Mouse (Mus musculus) MEL (cell line): ENCODE data around the gene Bmp2k. TPM values are rescaled to one million over a fixed set of nuclear protein-coding genes. Genes with fewer than 3 reads are reported as not detected.
A peak's percentile ranks its signal among the peaks of the same experiment; 100 is the strongest.

Source experiments
- DNase-seq: peaks from one replicate; pipeline ENCODE4 v3.0.0; 2011; ENCODE audit warnings: low read depth, low spot score
- H3K27ac ChIP-seq: 2 replicates; pipeline ENCODE4 v1.5.1; 2012; ENCODE audit warnings: low read depth, mild to moderate bottlenecking, control low read depth, low read length, moderate library complexity; ENCODE audit not compliant: control insufficient read depth
- H3K27me3 ChIP-seq, 2 experiments: fragments of 150-350 bp in 1 of 2; sonication (generic) in 1 of 2; 2 replicates each; pipeline ENCODE4 v1.6.1; 2012; ENCODE audit warnings: low read length in 2 of 2, mild to moderate bottlenecking in 2 of 2, improper control_type of control experiment in 1 of 2, moderate library complexity in 1 of 2; ENCODE audit not compliant: insufficient read depth in 2 of 2, control insufficient read depth in 1 of 2
- H3K36me3 ChIP-seq, 2 experiments: 2 replicates each; pipeline ENCODE4 v1.6.1; 2012 to 2014; ENCODE audit warnings: low read length in 2 of 2, improper control_type of control experiment in 1 of 2, inconsistent platforms in 1 of 2, mild to moderate bottlenecking in 1 of 2; ENCODE audit not compliant: insufficient read depth in 2 of 2, control insufficient read depth in 1 of 2
- H3K4me1 ChIP-seq, 2 experiments: fragments of 150-350 bp in 1 of 2; sonication (generic) in 1 of 2; 2 replicates each; pipeline ENCODE4 v1.6.1; 2012; ENCODE audit warnings: low read length in 2 of 2, improper control_type of control experiment in 1 of 2, mild to moderate bottlenecking in 1 of 2; ENCODE audit not compliant: insufficient read depth in 2 of 2, control insufficient read depth in 1 of 2
- H3K4me3 ChIP-seq, 2 experiments: fragments of 150-350 bp in 1 of 2; sonication (generic) in 1 of 2; 2 replicates each; pipeline ENCODE4 v1.5.1; 2012; ENCODE audit warnings: low read depth in 2 of 2, low read length in 2 of 2, mild to moderate bottlenecking in 2 of 2, moderate library complexity in 2 of 2, control low read depth in 1 of 2, improper control_type of control experiment in 1 of 2; ENCODE audit not compliant: control insufficient read depth in 1 of 2, insufficient read depth in 1 of 2
- H3K79me2 ChIP-seq: 2 replicates; pipeline ENCODE4 v1.6.1; 2012; ENCODE audit warnings: mild to moderate bottlenecking, low read length, moderate library complexity; ENCODE audit not compliant: control insufficient read depth, poor library complexity, insufficient read depth
- H3K9ac ChIP-seq: 2 replicates; pipeline ENCODE4 v1.6.1; 2012; ENCODE audit warnings: low read depth, mild to moderate bottlenecking, control low read depth, low read length, moderate library complexity; ENCODE audit not compliant: control insufficient read depth, poor library complexity, severe bottlenecking
- H3K9me3 ChIP-seq: fragments of 150-350 bp; sonication (generic); replicated peaks from 2 replicates; pipeline ENCODE4 v1.6.1; 2012; ENCODE audit warnings: mild to moderate bottlenecking, low read length, improper control_type of control experiment, moderate library complexity; ENCODE audit not compliant: insufficient read depth
- BHLHE40 ChIP-seq: IDR thresholded peaks from 2 replicates; pipeline ENCODE4 v1.6.1; 2012; ENCODE audit warnings: low read depth, mild to moderate bottlenecking, inconsistent platforms, low read length, improper control_type of control experiment, borderline replicate concordance
- EP300 ChIP-seq, 2 experiments: IDR thresholded peaks; 2 replicates each; pipeline ENCODE4 v1.6.1; 2011; ENCODE audit warnings: improper control_type of control experiment in 2 of 2, low read length in 2 of 2, low read depth in 1 of 2, mild to moderate bottlenecking in 1 of 2
- GATA1 ChIP-seq: IDR thresholded peaks from 2 replicates; pipeline ENCODE4 v1.6.1; 2011; ENCODE audit warnings: low read depth, low read length, improper control_type of control experiment
- HCFC1 ChIP-seq: IDR thresholded peaks from 2 replicates; pipeline ENCODE4 v1.6.1; 2012; ENCODE audit warnings: low read depth, mild to moderate bottlenecking, inconsistent platforms, low read length, improper control_type of control experiment, moderate library complexity
- JUND ChIP-seq: IDR thresholded peaks from 2 replicates; pipeline ENCODE4 v1.6.1; 2011; ENCODE audit warnings: low read depth, mild to moderate bottlenecking, improper control_type of control experiment, low read length
- MAFK ChIP-seq: IDR thresholded peaks from 2 replicates; pipeline ENCODE4 v1.6.1; 2011; ENCODE audit warnings: low read depth, mild to moderate bottlenecking, low read length, improper control_type of control experiment, borderline replicate concordance
- MEF2A ChIP-seq: IDR thresholded peaks from 2 replicates; pipeline ENCODE4 v1.6.1; 2014; ENCODE audit warnings: low read depth, mild to moderate bottlenecking, inconsistent platforms, low read length, improper control_type of control experiment; ENCODE audit not compliant: poor library complexity, insufficient replicate concordance, severe bottlenecking; ENCODE audit errors: extremely low read depth
- MXI1 ChIP-seq: IDR thresholded peaks from 2 replicates; pipeline ENCODE4 v1.6.1; 2011; ENCODE audit warnings: mild to moderate bottlenecking, low read depth, low read length, improper control_type of control experiment
- MYB ChIP-seq: IDR thresholded peaks from 2 replicates; pipeline ENCODE4 v1.6.1; 2011; ENCODE audit warnings: mild to moderate bottlenecking, low read depth, low read length, improper control_type of control experiment
- NELFE ChIP-seq: IDR thresholded peaks from 2 replicates; pipeline ENCODE4 v1.6.1; 2011; ENCODE audit warnings: low read depth, low read length, improper control_type of control experiment
- RCOR1 ChIP-seq: IDR thresholded peaks from 2 replicates; pipeline ENCODE4 v1.6.1; 2012; ENCODE audit warnings: low read depth, mild to moderate bottlenecking, inconsistent platforms, low read length, improper control_type of control experiment
- SIN3A ChIP-seq: IDR thresholded peaks from 2 replicates; pipeline ENCODE4 v1.6.1; 2012; ENCODE audit warnings: low read length, improper control_type of control experiment, inconsistent platforms
- TAL1 ChIP-seq: IDR thresholded peaks from 2 replicates; pipeline ENCODE4 v1.6.1; 2012; ENCODE audit warnings: mild to moderate bottlenecking, inconsistent platforms, low read length, moderate library complexity, mixed read lengths
- TCF12 ChIP-seq: IDR thresholded peaks from 2 replicates; pipeline ENCODE4 v1.6.1; 2014; ENCODE audit warnings: low read depth, mild to moderate bottlenecking, inconsistent platforms, low read length, improper control_type of control experiment, moderate library complexity
- ZC3H11A ChIP-seq: IDR thresholded peaks from 2 replicates; pipeline ENCODE4 v1.6.1; 2012; ENCODE audit warnings: low read depth, mild to moderate bottlenecking, inconsistent platforms, low read length, improper control_type of control experiment
- ZMIZ1 ChIP-seq: IDR thresholded peaks from 2 replicates; pipeline ENCODE4 v1.6.1; 2012; ENCODE audit warnings: low read depth, mild to moderate bottlenecking, inconsistent platforms, low read length, improper control_type of control experiment, moderate library complexity
- polyA plus RNA-seq, 2 experiments: library from polyadenylated mRNA; stranded (reverse) in 1 of 2; unstranded in 1 of 2; fragments of >175 nt in 1 of 2; fragments of >200 nt in 1 of 2; gene quantifications; 2 replicates each; pipeline versions ENCODE4 v1.2.1 to v1.2.4; 2012; ENCODE audit warnings: low replicate concordance in 2 of 2, low read depth in 1 of 2; ENCODE audit not compliant: insufficient read length in 2 of 2, insufficient read depth in 1 of 2, missing spikeins in 1 of 2
- total RNA-seq: library from RNA; depleted of rRNA; stranded (reverse); fragments of 300-350 nt; gene quantifications from 2 replicates; pipeline ENCODE4 v1.2.3, GENCODE M21; 2012

Gene Bmp2k
- total and polyA plus RNA-seq, 3 experiments = 10.8 to 16.3 TPM; not detected in 1

GRCm38 (mm10) chr5:97009601-97010335 lies 12.3 kb downstream of the Bmp2k start:
- peaks cover 59% of the 10 kb centered on the region for H3K79me2 ChIP-seq
- H3K36me3 ChIP-seq = peaks cover 0 to 54% of the 10 kb centered on the region in 2 experiments; a peak in 2 of 4 replicates
- H3K4me1 ChIP-seq = peaks cover 12 to 41% of the 10 kb centered on the region in 2 experiments
- peak overlapping the region; percentile 59 for H3K27ac ChIP-seq
- peak overlapping the region; percentile 13 to 41 for H3K4me3 ChIP-seq
- no peaks in the 10 kb centered on the region for H3K9me3 ChIP-seq
- H3K27me3 ChIP-seq = no peaks in the 10 kb centered on the region
- DNase-seq = peak; percentile 59
- peak overlapping the region; percentile 13 for H3K9ac ChIP-seq
- TF ChIP-seq MAFK (no peak), MYB (0 out of 2 replicates have a peak, but pooled peaks have one; percentile 26), HCFC1 (no peak), TCF12 (no peak), GATA1 (0 out of 2 replicates have a peak, but pooled peaks have one; percentile 52), TAL1 (0 out of 2 replicates have a peak, but pooled peaks have one; percentile 9), SIN3A (0 out of 2 replicates have a peak, but pooled peaks have one; percentile 15), EP300 (IDR thresholded peaks at IDR 0.05; ENCODE audit: low read depth in 1 of 2, low read length in 2 of 2) (peak in 1 of 2 experiments; percentile 74; a peak in 2 of 4 replicates)
- TF ChIP-seq, all 39 proteins: peak for 5

GRCm38 (mm10) chr5:97015781-97016508 lies 18.5 kb downstream of the Bmp2k start:
- TF ChIP-seq NELFE = no peak
- no peak for TF ChIP-seq MXI1
- no peak for TF ChIP-seq ZMIZ1
- no peak for TF ChIP-seq RCOR1
- TF ChIP-seq ZC3H11A = no peak
- TF ChIP-seq MEF2A = no peak
- TF ChIP-seq BHLHE40 = no peak
- no peak for TF ChIP-seq JUND
- no peak overlapping the region for H3K9ac ChIP-seq
- H3K27ac ChIP-seq = no peak overlapping the region
- DNase-seq = no peak
- peaks cover 0 to 41% of the 10 kb centered on the region in 2 experiments; a peak in 2 of 4 replicates for H3K36me3 ChIP-seq
- H3K27me3 ChIP-seq = no peaks in the 10 kb centered on the region
- no peaks in the 10 kb centered on the region for H3K9me3 ChIP-seq
- H3K4me1 ChIP-seq = peaks cover 5 to 37% of the 10 kb centered on the region in 2 experiments; a peak in 3 of 4 replicates
- H3K4me3 ChIP-seq = no peak overlapping the region
- peaks cover 56% of the 10 kb centered on the region for H3K79me2 ChIP-seq
